Mouse (Mus musculus) hindbrain, embryonic 11.5 days (tissue): ENCODE measurements around the gene Wdtc1. TPM values are rescaled to one million over a fixed set of nuclear protein-coding genes. Genes with fewer than 3 reads are reported as not detected.

Experiments used
- ATAC-seq: fragments of 200-750 bp; cut with Nextera tagmentation; 2 replicates; pipeline ENCODE4 v1.8.0; 2017; ENCODE audit warnings: mild to moderate bottlenecking, moderate TSS enrichment, moderate library complexity; ENCODE audit not compliant: low FRiP score
- DNase-seq: peaks from one replicate; pipeline ENCODE4 v3.0.0-alpha.2; 2015; ENCODE audit warnings: low spot score
- H3K27ac ChIP-seq: fragments of 300-500 bp; sonication (generic); 2 replicates; pipeline ENCODE4 v1.5.1; 2014; ENCODE audit warnings: mild to moderate bottlenecking, low read depth, low read length
- H3K27me3 ChIP-seq: fragments of 300-500 bp; sonication (generic); 2 replicates; pipeline ENCODE4 v1.6.1; 2014; ENCODE audit warnings: mild to moderate bottlenecking, low read length, moderate library complexity, mixed read lengths; ENCODE audit not compliant: control insufficient read depth, insufficient read depth
- H3K36me3 ChIP-seq: fragments of 300-500 bp; sonication (generic); 2 replicates; pipeline ENCODE4 v1.6.1; 2014; ENCODE audit warnings: mild to moderate bottlenecking, low read length, moderate library complexity, mixed read lengths; ENCODE audit not compliant: control insufficient read depth, insufficient read depth
- H3K4me1 ChIP-seq: fragments of 300-500 bp; sonication (generic); replicated peaks from 2 replicates; pipeline ENCODE4 v1.6.1; 2014; ENCODE audit warnings: low read length, mixed read lengths; ENCODE audit not compliant: control insufficient read depth, insufficient read depth
- H3K4me2 ChIP-seq: fragments of 300-500 bp; sonication (generic); replicated peaks from 2 replicates; pipeline ENCODE4 v1.6.1; 2014; ENCODE audit warnings: mild to moderate bottlenecking, low read depth, low read length
- H3K4me3 ChIP-seq: fragments of 300-500 bp; sonication (generic); 2 replicates; pipeline ENCODE4 v1.5.1; 2014; ENCODE audit warnings: low read depth, low read length
- H3K9ac ChIP-seq: fragments of 300-500 bp; sonication (generic); 2 replicates; pipeline ENCODE4 v1.6.1; 2014; ENCODE audit warnings: low read depth, low read length
- H3K9me3 ChIP-seq: fragments of 300-500 bp; sonication (generic); 2 replicates; pipeline ENCODE4 v1.6.1; 2016; ENCODE audit warnings: low read length; ENCODE audit not compliant: control insufficient read depth
- WGBS: fragments of 180-500 bp; shearing (Covaris S2); extraction: QIAGEN DNeasy Blood & Tissue Kit; methylation state at CpG from one replicate; pipeline ENCODE4 v1.1.7; 2014; 5-methylcytosine and 5-hydroxymethylcytosine counted together
- polyA plus RNA-seq: library from polyadenylated mRNA; unstranded; fragments of >200 nt; fragmentation: Nextera tagmentation; extraction: Ambion mirVana; gene quantifications from 2 replicates; pipeline ENCODE4 v1.2.1, GENCODE M21; 2014

Wdtc1 gene
- polyA plus RNA-seq, 1 experiment from 2014 or later = 23.4 TPM

GRCm38 (mm10) chr4:133300421-133300820, 52.9 kb downstream of the Wdtc1 start:
- Histone ChIP-seq H3K36me3 (0 out of 2 replicates have a peak, but pooled peaks cover 3% of the 10 kb centered on the region), H3K9ac (no peak overlapping the region), H3K4me3 (no peak overlapping the region), H3K27me3 (no peaks in the 10 kb centered on the region), H3K27ac (no peak overlapping the region), H3K9me3 (no peaks in the 10 kb centered on the region), H3K4me1 (peaks cover 9% of the 10 kb centered on the region), H3K4me2 (no peak overlapping the region)
- no peak for DNase-seq
- WGBS = 92% methylated on average over 11 of the region's 11 CpGs
- ATAC-seq = no peak

- Histone ChIP-seq H3K4me3 (no peak overlapping the region), H3K36me3 (0 out of 2 replicates have a peak, but pooled peaks cover 3% of the 10 kb centered on the region), H3K27ac (no peak overlapping the region), H3K4me2 (no peak overlapping the region), H3K27me3 (no peaks in the 10 kb centered on the region), H3K9me3 (no peaks in the 10 kb centered on the region), H3K9ac (no peak overlapping the region), H3K4me1 (peaks cover 9% of the 10 kb centered on the region)
- no peak for DNase-seq
- ATAC-seq = no peak
- 74% methylated on average over 5 of the region's 5 CpGs for WGBS
These were observed 53.6 kb downstream of the Wdtc1 start for GRCm38 (mm10) chr4:133299701-133300100.

- Histone ChIP-seq H3K36me3 (0 out of 2 replicates have a peak, but pooled peaks cover 3% of the 10 kb centered on the region), H3K27ac (peak overlapping the region; percentile 54), H3K4me3 (no peak overlapping the region), H3K27me3 (no peaks in the 10 kb centered on the region), H3K4me2 (no peak overlapping the region), H3K9me3 (no peaks in the 10 kb centered on the region), H3K9ac (peak overlapping the region; percentile 50), H3K4me1 (peaks cover 9% of the 10 kb centered on the region)
- 27% methylated on average over 12 of the region's 12 CpGs for WGBS
- ATAC-seq = no peak
- DNase-seq = no peak
These were observed 54.5 kb downstream of the Wdtc1 start for GRCm38 (mm10) chr4:133298516-133299365.

- Histone ChIP-seq H3K36me3 (0 out of 2 replicates have a peak, but pooled peaks cover 3% of the 10 kb centered on the region), H3K9ac (no peak overlapping the region), H3K4me1 (peaks cover 18% of the 10 kb centered on the region), H3K4me2 (no peak overlapping the region), H3K27me3 (no peaks in the 10 kb centered on the region), H3K9me3 (no peaks in the 10 kb centered on the region), H3K27ac (peak overlapping the region; percentile 54; the same call in 1 of the 2 replicates), H3K4me3 (no peak overlapping the region)
- DNase-seq (peak; percentile 90), ATAC-seq (peak; percentile 72)
- WGBS = 0% methylated on average over 5 of the region's 5 CpGs
These were observed 55.5 kb downstream of the Wdtc1 start for GRCm38 (mm10) chr4:133297801-133298238.

- H3K36me3 ChIP-seq = 0 out of 2 replicates have a peak, but pooled peaks cover 3% of the 10 kb centered on the region
- H3K27ac ChIP-seq = no peak overlapping the region
- no peak overlapping the region for H3K9ac ChIP-seq
- H3K4me2 ChIP-seq = no peak overlapping the region
- no peaks in the 10 kb centered on the region for H3K9me3 ChIP-seq
- ATAC-seq (no peak), DNase-seq (no peak)
- H3K4me1 ChIP-seq = peaks cover 22% of the 10 kb centered on the region
- no peak overlapping the region for H3K4me3 ChIP-seq
- H3K27me3 ChIP-seq = no peaks in the 10 kb centered on the region
- WGBS = 66% methylated on average over 10 of the region's 10 CpGs
These were observed 55.9 kb downstream of the Wdtc1 start for GRCm38 (mm10) chr4:133297360-133297759.

GRCm38 (mm10) chr4:133294084-133294483, 59.2 kb downstream of the Wdtc1 start:
- peaks cover 25% of the 10 kb centered on the region for H3K4me1 ChIP-seq
- no peak for DNase-seq
- no peak for ATAC-seq
- no peak overlapping the region for H3K27ac ChIP-seq
- no peaks in the 10 kb centered on the region for H3K9me3 ChIP-seq
- H3K9ac ChIP-seq = peak overlapping the region; percentile 24; the same call in 1 of the 2 replicates
- H3K4me2 ChIP-seq = no peak overlapping the region
- no peak overlapping the region for H3K4me3 ChIP-seq
- H3K36me3 ChIP-seq = no peaks in the 10 kb centered on the region
- WGBS = 7% methylated on average over 10 of the region's 11 CpGs
- H3K27me3 ChIP-seq = no peaks in the 10 kb centered on the region

GRCm38 (mm10) chr4:133292901-133293843, 60.1 kb downstream of the Wdtc1 start:
- ATAC-seq = peak; percentile 38

GRCm38 (mm10) chr4:133292405-133292804, 60.9 kb downstream of the Wdtc1 start:
- no peak overlapping the region for H3K4me3 ChIP-seq
- 30% methylated on average over 4 of the region's 4 CpGs for WGBS
- no peak for ATAC-seq

More at GRCm38 (mm10) chr4:133292901-133293843, 60.1 kb downstream of the Wdtc1 start:
- peak; percentile 52 for DNase-seq
- Histone ChIP-seq H3K4me2 (peak overlapping the region; percentile 8; the same call in 1 of the 2 replicates), H3K9ac (peak overlapping the region; percentile 24; the same call in 1 of the 2 replicates), H3K4me1 (peaks cover 20% of the 10 kb centered on the region), H3K4me3 (no peak overlapping the region), H3K36me3 (no peaks in the 10 kb centered on the region), H3K9me3 (no peaks in the 10 kb centered on the region), H3K27ac (peak overlapping the region; percentile 51; the same call in 1 of the 2 replicates), H3K27me3 (no peaks in the 10 kb centered on the region)
- 5% methylated on average over 22 of the region's 24 CpGs for WGBS

More at GRCm38 (mm10) chr4:133292405-133292804, 60.9 kb downstream of the Wdtc1 start:
- Histone ChIP-seq H3K9ac (no peak overlapping the region; the same call in 1 of the 2 replicates), H3K4me1 (peaks cover 15% of the 10 kb centered on the region), H3K4me2 (no peak overlapping the region), H3K27me3 (no peaks in the 10 kb centered on the region), H3K27ac (no peak overlapping the region), H3K9me3 (no peaks in the 10 kb centered on the region), H3K36me3 (no peaks in the 10 kb centered on the region)
- no peak for DNase-seq
